Mouse (Mus musculus) cerebellum, postnatal 25 days (tissue): ENCODE measurements at regions not wholly inside any gene's neighbourhood (a gene's known extent, or its start where the extent isn't known, plus 50 kb on each side); places are given as distances from the start of the nearest gene placed in this dataset.

ENCODE experiments used
- DNase-seq, 2 experiments: peaks; one replicate each; pipeline ENCODE4 v3.0.0; 2021; ENCODE audit warnings: mixed read lengths in 2 of 2

DNA sequence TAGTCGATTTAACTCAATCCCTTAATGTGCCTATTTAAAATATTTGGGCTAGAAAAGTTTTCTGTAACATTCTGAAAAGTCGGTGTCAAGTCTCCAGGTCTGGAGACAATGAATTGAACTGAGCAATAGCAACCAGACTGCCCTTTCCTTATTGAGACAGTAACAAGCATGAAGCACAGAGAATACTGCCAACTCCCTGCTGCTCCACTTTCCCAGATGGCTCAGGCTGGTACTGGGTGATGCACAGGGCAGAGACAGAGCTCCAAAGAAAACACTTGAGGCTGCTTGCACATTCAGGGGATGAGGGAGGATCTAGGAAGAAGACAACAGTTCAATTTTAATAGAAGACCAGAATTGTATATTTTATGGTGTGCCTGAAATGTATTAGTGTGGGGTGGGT is 87.7 kb upstream of the Sorcs1 start:
- DNase-seq, result peak; percentile 13 to 34
